Mouse (Mus musculus): ENCODE measurements at regions not wholly inside any gene's neighbourhood (a gene's known extent, or its start where the extent isn't known, plus 50 kb on each side); places are given as distances from the start of the nearest gene placed in this dataset.
"Not testable (repeated sequence)": the region's sequence is repeated elsewhere in the genome, so short reads cannot be mapped to it uniquely, and the experiment has no call there.

DNA sequence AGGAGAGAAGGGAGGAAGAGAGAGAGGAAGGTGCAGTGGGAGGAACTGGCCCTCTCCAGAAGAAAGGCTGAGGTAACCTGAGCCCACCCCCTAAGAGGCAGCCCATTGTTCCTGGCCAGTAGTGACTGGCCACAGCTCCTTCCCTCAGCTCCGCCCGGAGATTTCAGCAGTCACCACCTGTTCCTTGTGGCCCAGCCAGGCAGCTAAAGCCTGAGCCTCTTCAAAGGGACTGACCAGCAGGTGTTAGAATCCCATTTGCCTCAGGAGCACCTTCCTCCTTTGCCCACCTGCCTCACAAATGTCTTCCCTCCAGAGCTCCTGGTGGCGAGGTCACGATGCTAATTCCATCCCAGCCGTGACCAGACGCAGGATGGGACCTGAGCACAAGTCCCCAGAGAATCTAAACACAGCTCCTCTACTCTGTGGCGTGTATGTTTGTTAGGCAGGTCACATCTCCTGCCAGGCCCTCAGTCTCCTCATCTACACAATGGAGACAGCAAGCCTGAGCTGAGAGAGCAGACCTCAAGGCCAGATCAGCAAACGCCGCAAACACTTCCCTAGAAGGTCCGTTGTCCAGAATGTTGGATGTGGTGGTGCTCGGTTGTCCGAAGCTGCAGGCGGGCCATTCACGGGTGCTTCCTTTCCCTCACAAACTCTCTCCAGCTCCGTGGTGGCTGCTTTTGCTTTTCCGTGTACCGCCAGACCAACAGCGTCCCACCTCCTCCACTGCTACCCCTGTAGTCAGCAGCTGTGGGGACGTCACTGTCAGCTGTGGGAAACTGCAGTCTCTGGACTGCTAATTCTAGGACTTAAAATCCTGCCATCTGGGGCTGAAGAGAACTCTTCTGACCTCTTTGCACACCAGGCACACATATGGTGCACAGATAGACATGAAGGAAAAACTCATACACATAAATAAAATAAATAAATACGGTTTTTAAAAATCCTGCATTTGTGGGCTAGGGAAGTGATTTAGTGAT is 145.8 kb upstream of the Rad23b start:
- DNase-seq = no peak

DNA sequence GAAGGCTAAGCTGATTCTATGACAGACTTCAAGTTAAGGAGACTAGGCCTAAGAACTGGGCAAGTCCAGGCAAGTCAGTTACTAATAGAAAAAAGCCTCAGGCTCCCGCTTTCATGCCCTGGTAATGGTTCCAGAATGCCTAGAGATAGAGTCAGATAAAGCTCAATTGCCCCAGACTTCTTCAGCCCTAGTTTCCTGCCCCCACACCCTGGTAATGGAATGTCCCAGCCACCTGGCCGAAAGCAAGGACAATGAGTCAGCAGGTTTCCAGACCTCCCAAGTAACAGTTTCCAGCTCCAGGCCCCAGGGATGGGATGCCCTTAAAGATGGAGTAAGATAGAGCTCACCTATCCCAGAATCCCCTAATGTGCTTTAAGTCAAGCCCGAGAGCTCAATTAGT is 143.6 kb upstream of the Rad23b start:
- DNase-seq = no peak

DNA sequence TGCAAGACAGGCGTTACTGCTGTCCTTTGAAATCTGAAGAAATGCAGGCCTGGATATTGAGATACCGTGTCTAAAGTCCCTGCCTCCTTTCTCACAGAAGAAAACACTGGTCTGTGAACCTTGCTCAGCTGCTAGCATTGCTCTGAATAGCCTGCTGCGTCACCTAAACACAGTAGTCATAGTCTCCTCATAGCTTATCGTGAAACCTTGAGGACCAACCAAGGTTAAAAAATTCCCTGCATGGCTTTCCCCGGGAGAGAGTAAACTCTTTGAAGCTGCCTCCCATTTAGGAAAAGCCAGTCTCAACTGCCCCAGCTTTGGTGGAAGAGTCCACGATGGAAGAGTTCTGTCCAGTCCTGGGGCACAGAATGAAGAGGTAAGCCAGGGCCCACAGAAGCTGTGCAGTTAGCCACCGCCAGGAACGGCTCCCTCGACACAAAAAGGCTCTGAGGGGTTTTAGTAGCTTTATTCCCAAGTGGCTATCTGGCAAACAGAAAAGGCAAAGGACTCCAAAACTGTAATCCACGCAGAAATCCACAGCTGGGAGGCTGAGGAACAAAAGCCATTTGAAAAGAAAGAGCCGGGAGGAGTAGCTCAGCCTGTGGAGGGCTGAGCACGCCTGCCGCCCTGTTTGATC is 142.0 kb upstream of the Rad23b start:
- no peak for DNase-seq

DNA sequence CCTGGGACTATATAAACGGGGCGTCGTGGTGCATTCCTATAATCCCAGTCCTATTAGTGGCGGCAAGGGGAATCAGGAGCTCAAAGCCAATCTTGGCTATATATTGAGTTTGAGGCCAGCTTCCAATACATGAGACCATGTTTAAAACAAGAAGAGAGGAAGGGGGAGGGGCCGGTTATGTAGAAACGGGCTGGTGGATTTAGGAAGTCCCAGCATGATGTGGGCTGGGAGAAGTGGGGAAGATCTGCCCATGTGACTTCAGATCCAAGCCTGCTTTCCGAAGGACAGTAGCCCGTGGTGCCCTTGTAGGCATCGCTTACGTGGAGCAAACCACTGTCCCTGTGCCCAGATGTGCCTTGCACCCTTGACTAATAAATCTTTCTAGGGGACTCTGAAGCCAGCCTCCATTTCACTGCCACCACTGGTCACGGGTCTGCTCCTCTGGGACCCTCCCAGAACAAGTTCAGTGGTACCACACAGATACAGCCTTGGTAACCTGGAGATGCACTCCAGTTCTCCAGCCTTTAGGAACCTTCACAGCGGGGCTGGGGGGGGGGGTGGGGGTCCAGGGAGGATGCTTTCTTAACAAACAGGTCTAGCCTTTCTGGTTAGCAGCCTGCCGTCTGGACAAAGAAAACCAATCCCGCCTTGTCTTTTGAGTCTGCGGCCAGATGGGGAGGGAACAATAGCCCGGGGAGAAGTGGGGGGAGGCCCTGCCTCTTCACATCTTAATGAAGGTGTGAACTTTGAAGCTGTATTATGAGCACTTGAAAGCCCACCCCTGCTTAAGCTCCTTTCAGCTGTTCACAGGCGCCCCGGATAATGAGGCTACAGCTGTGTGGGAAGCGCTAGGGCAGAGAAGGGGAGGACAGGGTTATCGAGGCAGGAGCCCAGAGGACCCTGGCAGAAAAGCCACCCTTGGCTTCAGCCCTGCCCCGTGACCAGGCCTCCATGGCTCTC is 141.2 kb upstream of the Rad23b start:
- DNase-seq = no peak

DNA sequence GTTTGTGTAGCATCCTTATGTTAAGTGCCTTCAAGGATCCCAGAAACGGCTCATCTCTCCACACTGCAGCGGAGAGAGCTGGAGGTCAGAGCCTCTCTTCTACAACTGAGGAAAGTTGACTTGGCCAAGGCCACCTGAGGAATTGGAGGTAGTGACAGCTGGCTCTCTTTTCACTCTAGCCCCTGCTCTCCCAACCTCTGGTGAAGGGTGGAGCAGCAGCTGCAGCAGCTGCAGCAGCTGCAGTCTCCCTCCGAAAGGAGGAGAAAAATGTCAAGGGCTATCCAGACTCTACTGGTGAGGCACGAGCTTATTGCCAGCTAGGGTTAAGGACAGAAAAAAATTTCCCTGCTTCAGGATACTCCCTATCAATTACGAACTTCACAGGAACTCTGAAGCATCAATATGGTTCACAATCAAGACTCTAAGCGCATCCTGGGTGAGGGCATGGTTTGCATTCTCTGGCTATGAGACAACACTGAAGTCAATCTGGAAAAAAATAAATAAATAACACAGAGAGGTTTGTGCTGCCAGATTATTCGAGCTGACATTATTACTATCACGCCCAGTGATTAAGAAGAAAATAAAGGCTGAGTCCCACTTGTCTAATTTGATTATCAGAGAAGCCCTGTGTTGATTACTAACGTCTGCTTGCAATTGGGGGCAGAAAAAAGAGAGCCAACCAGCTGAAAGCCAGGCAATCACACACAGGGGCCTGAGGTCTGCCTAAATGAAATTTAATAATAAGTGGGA is 134.2 kb upstream of the Rad23b start:
- no peak for DNase-seq

DNA sequence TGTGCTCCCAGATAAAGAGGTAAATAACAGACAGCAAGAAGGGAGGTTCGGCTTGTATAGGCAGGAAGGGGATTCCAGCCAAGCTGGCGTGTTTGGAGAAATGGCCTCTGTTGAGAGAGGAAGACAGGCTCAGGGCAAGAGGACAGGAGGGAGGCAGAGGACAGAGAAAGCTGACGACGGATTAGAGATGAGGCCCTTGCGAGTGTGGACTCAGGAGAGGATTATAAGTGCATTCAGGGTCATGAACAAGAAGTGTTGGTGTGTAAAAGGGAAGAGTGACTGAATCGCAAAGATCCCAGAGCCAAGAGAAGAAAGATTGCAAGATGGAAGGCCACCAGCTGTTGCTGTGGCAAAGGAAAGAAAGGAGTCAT is 133.7 kb upstream of the Rad23b start:
- no peak for DNase-seq

DNA sequence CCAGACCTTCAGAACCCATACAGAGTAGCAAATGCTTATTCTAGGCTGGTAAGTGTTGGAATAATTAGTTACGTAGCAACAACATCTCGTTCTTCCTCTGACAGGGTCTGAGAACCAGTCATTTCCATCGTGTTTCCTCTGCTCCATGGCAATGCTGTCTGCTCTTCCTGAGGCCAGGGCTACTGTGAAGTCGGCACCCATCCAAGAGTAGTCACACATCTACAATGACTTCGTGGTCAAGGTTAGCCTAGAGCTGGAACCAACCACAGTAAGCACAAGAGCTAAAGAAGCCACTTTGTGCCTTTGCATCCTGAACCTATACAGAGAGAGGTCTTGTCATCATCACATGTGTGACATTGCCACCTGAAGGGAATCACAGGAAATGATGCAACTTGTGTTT is 124.1 kb upstream of the Rad23b start:
- no peak for DNase-seq

DNA sequence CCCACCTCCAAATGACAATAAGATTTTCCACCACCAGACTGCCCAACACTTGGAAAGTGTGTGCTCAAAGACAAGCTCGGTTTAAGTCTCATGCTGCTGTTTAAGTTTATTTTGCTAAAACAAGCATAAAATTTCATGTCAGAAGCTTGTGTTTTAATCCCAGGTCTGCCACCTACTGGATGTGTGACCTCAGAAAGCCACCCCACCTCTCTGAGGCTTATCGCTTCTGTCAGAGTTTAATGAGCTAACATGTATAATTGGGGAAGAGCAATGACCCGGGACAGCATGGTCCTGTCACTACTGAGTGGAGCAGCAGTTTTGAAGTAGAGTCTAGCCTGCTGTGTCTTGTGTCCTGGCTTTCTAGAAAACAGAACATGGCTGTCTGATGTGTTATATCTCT is 122.4 kb upstream of the Rad23b start:
- DNase-seq = no peak

DNA sequence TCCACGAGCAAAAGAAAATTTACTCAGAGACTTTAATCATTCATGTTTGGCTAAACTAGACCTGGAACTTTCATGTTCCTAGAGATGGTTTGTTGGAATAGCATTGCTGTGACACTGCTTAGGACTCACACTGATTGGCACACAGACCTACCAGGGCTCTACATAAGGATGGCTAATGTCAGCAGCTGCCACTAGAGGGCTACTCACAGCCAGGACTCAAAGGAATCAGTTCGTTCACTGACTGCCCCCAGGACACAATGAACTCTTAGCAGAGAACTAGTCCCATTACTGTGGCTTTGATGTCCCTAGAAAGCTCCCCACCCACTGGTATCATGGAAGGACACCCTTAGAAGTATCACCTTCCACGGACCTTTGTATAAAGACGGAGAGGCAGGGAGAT is 118.3 kb upstream of the Rad23b start:
- peak in 1 of 2 experiments; percentile 12 for DNase-seq

DNA sequence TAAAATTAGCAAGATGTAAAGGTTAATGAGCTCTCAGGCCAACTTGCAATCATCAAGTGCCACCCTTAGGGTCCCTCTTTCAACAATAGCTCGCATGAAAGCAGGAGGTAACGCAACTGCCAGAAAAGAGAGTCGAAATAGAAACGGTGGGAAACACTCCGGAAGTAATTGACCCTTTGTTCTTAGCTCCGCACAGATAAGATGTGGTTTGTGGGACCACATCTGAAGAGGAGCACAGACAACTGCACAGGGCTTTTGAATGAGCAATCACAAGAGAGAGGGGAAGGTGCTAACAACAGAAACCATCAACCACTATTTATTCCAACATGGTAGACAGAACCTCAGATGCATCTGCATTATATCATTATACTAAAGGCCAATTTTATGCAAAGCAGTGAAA is 112.0 kb upstream of the Rad23b start:
- DNase-seq = peak; percentile 30 to 34

DNA sequence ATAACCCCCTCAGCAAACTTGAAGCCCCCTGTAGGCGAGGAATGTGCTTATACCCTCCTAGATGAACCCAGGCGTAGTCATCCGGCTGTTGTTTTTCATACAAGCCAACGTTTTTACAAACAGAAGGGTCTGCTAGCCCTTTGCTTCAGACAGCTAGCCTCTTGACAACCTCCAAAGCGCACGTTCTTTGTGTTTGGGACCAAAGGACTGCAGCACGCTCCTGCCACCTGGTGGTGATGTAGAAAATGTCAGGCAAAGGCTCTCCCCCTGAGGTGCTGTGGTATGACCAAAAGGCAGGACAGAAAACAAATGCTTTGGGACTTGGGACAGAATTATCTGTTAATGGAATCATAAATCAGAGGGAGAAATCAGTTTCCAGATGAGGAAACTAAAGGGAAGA is 109.4 kb upstream of the Rad23b start:
- DNase-seq = peak; percentile 56 to 65

DNA sequence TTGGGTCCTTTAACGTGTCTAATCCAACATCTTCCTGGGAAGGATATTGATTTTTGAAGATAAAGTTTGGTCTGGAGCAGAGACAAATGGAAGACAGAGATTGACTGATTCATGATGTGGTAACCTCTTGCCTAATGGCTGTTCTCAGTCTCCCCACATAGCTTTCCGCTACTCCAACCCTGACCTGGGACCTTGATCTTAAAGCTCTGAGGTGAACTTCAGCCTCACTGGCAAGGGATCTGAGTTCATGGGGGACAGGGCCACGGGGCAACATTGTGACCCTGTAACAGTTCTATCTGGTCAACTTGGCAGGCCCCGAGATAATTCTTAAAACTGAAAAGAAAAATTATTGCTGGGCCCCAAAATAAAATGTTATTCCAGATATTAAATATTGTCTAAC is 107.5 kb upstream of the Rad23b start:
- DNase-seq = no peak

DNA sequence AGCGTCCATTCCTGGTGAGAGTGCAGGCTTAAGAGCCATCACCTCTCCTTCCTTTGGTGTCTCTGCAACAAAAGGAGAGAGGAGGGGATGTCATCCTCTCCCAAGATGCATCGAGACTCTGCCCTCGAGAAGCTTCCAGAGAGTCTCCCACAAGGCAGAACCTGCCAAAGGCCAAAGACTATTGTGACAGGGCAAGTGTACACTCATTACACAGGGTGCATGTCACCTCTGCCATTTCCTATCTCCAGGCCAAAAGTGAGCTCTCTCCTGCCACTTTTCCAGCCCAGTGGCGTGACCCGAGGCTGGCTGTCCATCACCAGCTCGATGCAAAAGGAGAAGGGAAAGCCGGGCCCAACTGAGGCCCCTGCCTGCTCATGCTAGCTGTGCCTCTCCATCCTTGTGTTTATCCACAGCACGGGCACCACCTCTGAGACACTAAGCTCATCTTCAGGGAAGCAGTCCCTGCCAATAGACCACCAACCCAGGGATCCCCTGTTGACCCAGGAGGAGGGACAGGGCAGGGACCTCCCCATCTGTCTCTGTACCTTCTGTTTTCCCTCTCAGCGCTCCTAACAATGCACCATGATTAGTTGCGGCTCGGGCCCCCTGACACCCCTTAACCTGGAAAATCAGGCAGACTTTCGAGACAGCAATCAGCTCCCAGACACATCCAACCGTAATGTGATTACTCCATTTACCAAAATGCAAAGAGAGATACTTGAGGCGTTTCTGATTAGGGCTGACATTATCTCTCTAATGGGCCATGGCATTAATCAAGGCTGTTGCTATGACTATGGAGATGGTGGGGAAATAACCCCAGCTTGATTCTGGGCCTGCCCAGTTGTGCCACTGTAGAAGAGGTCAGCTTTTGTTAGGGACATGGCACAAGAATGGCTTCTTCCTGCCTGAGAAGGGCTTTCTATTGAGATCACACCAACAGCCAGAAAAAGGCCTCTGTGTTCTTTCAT is 106.5 kb upstream of the Rad23b start:
- no peak for DNase-seq

DNA sequence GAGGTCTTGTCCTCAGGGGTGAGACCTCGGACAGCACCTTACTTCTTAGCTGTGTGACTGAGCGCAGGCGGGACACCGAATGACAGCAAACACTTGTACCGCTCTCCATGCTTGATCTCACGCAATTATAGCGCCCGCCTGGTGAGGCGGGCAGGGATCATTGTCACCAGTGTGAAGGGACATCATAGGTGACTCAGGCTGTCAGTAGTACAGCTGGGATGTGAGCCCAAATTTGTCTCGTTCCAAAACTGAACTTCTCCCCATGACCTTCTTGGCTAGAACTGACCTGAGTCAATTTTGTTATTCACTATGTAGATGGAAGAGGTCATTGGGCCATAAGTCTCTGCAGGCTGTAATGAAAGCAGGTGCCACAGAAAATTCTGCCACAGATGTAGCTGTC is 104.1 kb upstream of the Rad23b start:
- no peak for DNase-seq

DNA sequence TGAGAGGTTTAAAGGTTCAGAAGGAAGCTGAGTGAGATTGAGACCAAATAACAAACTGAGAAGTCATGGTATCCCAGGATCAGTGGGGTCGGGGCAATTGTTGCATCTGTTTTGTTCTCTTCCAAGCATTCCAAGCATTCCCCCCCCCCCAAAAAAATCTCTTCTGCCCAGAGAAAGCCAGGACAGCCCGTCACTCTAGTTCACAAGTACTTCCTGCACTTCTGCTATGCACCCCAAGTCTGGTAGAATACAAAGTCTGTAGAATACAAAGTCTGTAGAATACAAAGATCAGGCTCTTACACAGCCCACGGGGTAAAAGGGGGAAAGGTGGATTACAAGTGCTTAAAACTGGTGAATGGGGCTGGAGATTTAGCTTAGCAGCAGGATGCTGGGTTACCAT is 99.5 kb upstream of the Rad23b start:
- no peak for DNase-seq

DNA sequence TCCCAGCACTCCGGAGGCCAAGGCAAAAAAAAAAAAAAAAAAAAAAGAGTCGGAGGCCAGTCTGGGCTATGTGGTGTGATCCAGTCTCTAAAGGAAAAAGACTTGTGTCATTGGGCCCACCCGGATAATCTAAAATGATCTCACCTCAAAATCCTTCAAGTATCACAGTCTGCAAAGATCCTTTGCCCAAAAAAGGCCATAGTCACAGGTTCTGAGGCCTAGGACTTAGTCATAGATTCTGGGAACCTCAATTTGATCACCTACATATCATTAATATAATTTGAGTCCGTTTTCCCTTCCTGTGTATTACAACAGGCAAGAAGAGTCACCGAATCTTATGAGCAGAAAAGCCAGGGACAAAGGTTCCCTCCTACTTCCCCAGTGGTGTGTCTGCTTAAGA is 98.3 kb upstream of the Rad23b start:
- DNase-seq = no peak

DNA sequence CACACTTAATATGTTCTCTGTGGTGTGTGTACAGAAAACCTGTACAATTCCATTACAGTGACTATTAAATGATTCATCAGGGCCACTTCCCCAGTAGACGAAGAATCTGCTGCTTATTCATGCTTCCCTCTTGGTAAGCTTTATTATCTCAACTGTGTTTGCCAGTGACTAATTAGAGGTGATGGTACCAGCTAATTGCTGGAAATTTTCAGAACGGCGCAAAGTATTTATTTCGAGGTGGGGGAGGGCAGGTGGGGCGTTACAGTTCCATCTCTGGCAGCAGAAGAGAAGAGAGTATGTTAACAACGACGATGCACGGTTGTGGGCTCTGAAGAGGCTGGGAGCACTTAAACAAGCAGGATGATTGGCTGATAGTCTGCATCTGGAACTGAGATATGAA is 96.1 kb upstream of the Rad23b start:
- DNase-seq = no peak

DNA sequence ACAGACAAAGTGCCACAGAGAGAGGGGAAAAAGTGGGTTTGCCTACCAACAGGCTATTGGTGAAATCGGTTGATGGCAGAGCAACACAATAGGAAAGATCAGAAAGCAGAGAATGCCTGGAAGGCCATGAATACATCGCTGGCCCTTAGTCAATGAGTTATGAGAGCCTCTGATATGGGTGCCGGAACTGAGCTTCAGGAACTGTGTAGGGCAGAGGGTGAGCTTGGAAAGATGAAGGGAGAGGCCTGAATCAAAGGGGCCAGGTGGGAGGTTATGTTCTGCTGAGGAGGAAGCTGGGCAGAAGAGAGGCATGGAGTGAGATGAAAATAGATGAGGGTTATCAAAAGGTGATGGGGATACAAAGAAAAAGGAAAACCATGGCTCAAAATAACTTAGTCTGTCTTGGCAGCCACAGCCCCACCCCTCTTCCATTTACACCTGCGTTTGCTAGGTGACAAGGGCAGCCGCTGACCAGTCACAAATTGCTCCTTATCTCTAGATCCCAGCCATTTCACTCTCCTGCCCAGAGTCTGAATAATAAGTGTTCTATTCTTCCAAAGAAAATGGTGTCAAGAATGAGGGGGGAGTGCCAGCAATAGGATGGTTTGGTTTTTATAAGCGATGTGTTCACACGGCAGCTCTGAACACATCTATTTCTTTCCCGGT is 77.7 kb upstream of the Rad23b start:
- DNase-seq = no peak

DNA sequence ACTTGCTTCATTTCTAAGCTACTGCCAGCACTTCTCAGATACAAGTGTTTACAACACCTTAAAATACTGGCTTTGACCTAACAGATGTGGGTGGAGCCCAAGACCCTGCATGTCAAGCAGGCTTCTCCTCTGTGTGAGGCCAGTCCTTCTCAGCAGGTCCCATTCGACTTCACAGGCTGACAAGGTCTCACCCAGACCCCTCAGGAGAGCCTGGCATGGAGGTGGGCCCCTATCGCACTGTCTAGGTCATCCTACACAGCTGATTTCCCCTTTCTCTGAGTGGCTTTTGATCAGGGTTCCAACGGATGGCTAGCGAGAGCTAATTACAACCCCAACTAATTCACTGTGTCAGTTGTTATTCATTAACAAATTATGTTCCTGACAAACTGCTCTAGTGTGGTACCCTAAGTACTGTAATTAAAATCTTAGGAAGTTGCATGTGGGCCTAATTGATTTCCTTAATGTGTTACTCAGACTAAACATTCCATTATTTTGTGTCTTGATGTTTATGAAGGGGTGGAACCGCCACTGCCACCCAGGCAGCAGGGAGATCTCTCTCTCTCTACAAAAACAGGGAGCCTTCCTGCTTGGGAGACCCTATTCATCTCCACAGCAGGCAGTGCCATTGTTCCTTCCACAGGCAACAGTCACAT is 73.4 kb upstream of the Rad23b start:
- no peak for DNase-seq

DNA sequence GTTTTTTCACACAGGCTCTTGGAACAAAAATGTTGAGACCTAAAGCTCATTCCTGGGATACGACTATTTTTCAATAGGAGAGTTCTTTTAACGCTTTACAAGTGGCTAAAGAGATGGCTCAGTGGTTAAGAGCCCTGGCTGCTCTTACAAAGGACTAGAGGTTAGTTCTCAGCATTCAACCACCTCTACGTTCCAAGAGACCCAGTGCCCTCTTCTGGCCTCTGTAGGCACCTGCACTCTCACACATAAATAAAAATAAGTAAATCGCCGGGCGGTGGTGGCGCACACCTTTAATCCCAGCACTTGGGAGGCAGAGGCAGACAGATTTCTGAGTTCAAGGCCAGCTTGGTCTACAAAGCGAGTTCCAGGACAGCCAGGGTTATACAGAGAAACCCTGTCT is 70.5 kb upstream of the Rad23b start:
- DNase-seq = not testable (repeated sequence)
